Mouse (Mus musculus) cerebellum, adult 18-20 months (tissue): Measurements from ENCODE around the gene Nppb.
A peak's percentile ranks its signal among the peaks of the same experiment; 100 is the strongest.

ENCODE experiments used
- DNase-seq, 2 experiments: peaks; one replicate each; pipeline ENCODE4 v3.0.0; 2021

Nppb gene

GRCm38 (mm10) chr4:147985205-147986132 lies at the start of gene Nppb:
TSS of gene Nppb (plus strand) at chr4:147985788.
- DNase-seq = no peak

GRCm38 (mm10) chr4:147935904-147936303 lies 49.7 kb upstream of the Nppb start:
- DNase-seq = no peak

GRCm38 (mm10) chr4:147936331-147936954 lies 49.1 kb upstream of the Nppb start, which contains the start of gene Plod1:
TSS of gene Plod1 (minus strand) at chr4:147936767.
- peak; percentile 72 to 82 for DNase-seq

- no peak for DNase-seq
These were observed 48.6 kb upstream of the Nppb start for GRCm38 (mm10) chr4:147937021-147937420.

GRCm38 (mm10) chr4:147937486-147937885 lies 48.1 kb upstream of the Nppb start:
- DNase-seq = no peak

- no peak for DNase-seq
These were observed 47.2 kb upstream of the Nppb start for GRCm38 (mm10) chr4:147938148-147939096.

- no peak for DNase-seq
These were observed 45.5 kb upstream of the Nppb start for GRCm38 (mm10) chr4:147940111-147940510.

- DNase-seq = peak; percentile 76 to 79
These were observed 45.0 kb upstream of the Nppb start, which contains the start of gene 2510039O18Rik for GRCm38 (mm10) chr4:147940576-147941044. TSS of gene 2510039O18Rik (plus strand) at chr4:147940895.

GRCm38 (mm10) chr4:147941045-147942020 lies 44.3 kb upstream of the Nppb start:
- DNase-seq = peak; percentile 20 to 33

GRCm38 (mm10) chr4:147943005-147943404 lies 42.6 kb upstream of the Nppb start:
- DNase-seq = no peak

- no peak for DNase-seq
These were observed 38.1 kb upstream of the Nppb start for GRCm38 (mm10) chr4:147947511-147947910.

GRCm38 (mm10) chr4:147953590-147953989 lies 32.0 kb upstream of the Nppb start:
- DNase-seq = peak in 1 of 2 experiments; percentile 28

GRCm38 (mm10) chr4:147957141-147957540 lies 28.4 kb upstream of the Nppb start:
- DNase-seq = no peak

- peak; percentile 58 to 61 for DNase-seq
These were observed 25.4 kb upstream of the Nppb start for GRCm38 (mm10) chr4:147959881-147960831.

GRCm38 (mm10) chr4:147962781-147963180 lies 22.8 kb upstream of the Nppb start:
- DNase-seq = no peak

- no peak for DNase-seq
These were observed 22.0 kb upstream of the Nppb start for GRCm38 (mm10) chr4:147963623-147964022.

- no peak for DNase-seq
These were observed 19.9 kb upstream of the Nppb start for GRCm38 (mm10) chr4:147965712-147966111.

GRCm38 (mm10) chr4:147968816-147969215 lies 16.8 kb upstream of the Nppb start:
- DNase-seq = no peak

GRCm38 (mm10) chr4:147969337-147969736 lies 16.3 kb upstream of the Nppb start:
- DNase-seq = no peak

GRCm38 (mm10) chr4:147976237-147976636 lies 9.4 kb upstream of the Nppb start:
- no peak for DNase-seq
